Mouse (Mus musculus): ENCODE measurements around the gene Gm20708. TPM values are rescaled to one million over a fixed set of nuclear protein-coding genes. Genes with fewer than 3 reads are reported as not detected.
"Not testable (repeated sequence)": the region's sequence is repeated elsewhere in the genome, so short reads cannot be mapped to it uniquely, and the experiment has no call there.

Gene Gm20708
- polyA plus RNA-seq, 1 experiment from 2014 or later = not detected

DNA sequence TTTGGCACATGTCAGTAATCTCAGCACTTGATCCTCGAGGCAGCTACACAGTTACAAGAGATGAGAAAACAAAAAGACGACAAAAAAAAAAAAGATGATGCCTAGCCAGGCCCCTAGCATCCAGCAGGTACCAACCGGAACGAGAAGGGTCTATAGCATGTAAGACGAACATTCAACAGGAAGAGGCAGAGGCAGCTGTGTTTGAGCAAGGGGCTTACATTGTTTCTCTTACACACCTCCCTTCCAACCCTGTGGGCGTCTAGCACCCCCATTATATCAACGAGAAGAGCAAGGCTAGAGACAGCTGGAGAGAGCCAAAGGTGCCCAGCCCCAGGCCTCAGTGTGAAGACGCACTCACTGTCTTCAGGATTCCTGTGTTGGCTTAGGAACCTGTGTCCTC is 17.4 kb downstream of the Gm20708 start:
- peak overlapping the region; percentile 97; the same call in 1 of the 2 replicates for H3K9ac ChIP-seq
- no peaks in the 10 kb centered on the region for H3K27me3 ChIP-seq
- 70% methylated on average over 8 of the region's 8 CpGs for WGBS (ENCODE audit: insufficient replicate concordance)
- peak overlapping the region; percentile 86 for H3K4me3 ChIP-seq (replicated peaks)
- DNase-seq (no peak), ATAC-seq (ENCODE audit: low read depth) (no peak)
- peaks cover 25% of the 10 kb centered on the region for H3K36me3 ChIP-seq
- H3K4me1 ChIP-seq (replicated peaks) = peaks cover 91% of the 10 kb centered on the region
- H3K27ac ChIP-seq = peak overlapping the region; percentile 44
- H3K4me2 ChIP-seq = peak overlapping the region; percentile 96
- no peaks in the 10 kb centered on the region for H3K9me3 ChIP-seq (replicated peaks)

DNA sequence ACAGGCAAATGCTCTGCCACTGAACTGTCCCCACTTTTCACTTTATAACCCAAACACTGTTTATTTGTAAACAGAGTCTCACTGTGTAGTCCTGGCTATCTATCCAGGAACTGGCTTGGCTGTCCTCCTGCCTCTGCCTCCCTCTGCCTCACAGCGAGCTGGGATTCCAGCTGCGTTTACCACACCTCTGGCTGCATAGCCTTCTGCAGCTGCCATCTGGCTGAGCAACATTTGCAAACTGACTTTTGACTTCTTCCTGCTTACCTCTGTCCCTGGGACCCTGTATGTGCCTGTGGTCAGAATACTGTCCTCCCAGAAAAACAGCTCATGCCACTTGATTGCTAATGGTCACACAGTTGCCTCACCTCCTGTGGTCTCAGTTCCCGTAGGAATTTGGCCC is 17.9 kb downstream of the Gm20708 start:
- Histone ChIP-seq H3K36me3 (peaks cover 20% of the 10 kb centered on the region), H3K4me2 (peak overlapping the region; percentile 96), H3K27me3 (no peaks in the 10 kb centered on the region), H3K27ac (peak overlapping the region; percentile 44), H3K9me3 (replicated peaks) (no peaks in the 10 kb centered on the region), H3K4me1 (replicated peaks) (peaks cover 91% of the 10 kb centered on the region), H3K9ac (peak overlapping the region; percentile 97), H3K4me3 (replicated peaks) (no peak overlapping the region)
- no peak for ATAC-seq (ENCODE audit: low read depth)
- 64% methylated on average over 3 of the region's 3 CpGs for WGBS (ENCODE audit: insufficient replicate concordance)
- DNase-seq = no peak

- 52% methylated on average over 18 of the region's 18 CpGs for WGBS (ENCODE audit: insufficient replicate concordance)
- DNase-seq (no peak), ATAC-seq (ENCODE audit: low read depth) (no peak)
- peaks cover 91% of the 10 kb centered on the region for H3K4me1 ChIP-seq (replicated peaks)
- peak overlapping the region; percentile 97 for H3K9ac ChIP-seq
- H3K27ac ChIP-seq = peak overlapping the region; percentile 87
- peak overlapping the region; percentile 96 for H3K4me2 ChIP-seq
- peaks cover 14% of the 10 kb centered on the region for H3K36me3 ChIP-seq
- H3K4me3 ChIP-seq (replicated peaks) = no peak overlapping the region
- no peaks in the 10 kb centered on the region for H3K27me3 ChIP-seq
- H3K9me3 ChIP-seq (replicated peaks) = no peaks in the 10 kb centered on the region
These were observed 18.9 kb downstream of the Gm20708 start for GRCm38 (mm10) chr11:117828149-117828887.

GRCm38 (mm10) chr11:117828888-117829604 is 19.6 kb downstream of the Gm20708 start:
- H3K4me3 ChIP-seq (replicated peaks) = no peak overlapping the region
- H3K9ac ChIP-seq = peak overlapping the region; percentile 97; the same call in 1 of the 2 replicates

GRCm38 (mm10) chr11:117829671-117830215 is 20.3 kb downstream of the Gm20708 start:
- DNase-seq (no peak), ATAC-seq (ENCODE audit: low read depth) (no peak)
- peak overlapping the region; percentile 96; the same call in 1 of the 2 replicates for H3K4me2 ChIP-seq
- no peaks in the 10 kb centered on the region for H3K27me3 ChIP-seq
- H3K4me3 ChIP-seq (replicated peaks) = no peak overlapping the region
- H3K27ac ChIP-seq = peak overlapping the region; percentile 87
- 0 out of 2 replicates have a peak overlapping the region, but pooled peaks have one; percentile 23 for H3K9ac ChIP-seq
- WGBS (ENCODE audit: insufficient replicate concordance) = 54% methylated on average over 2 of the region's 2 CpGs
- 0 out of 2 replicates have a peak, but pooled peaks cover 4% of the 10 kb centered on the region for H3K36me3 ChIP-seq
- no peaks in the 10 kb centered on the region for H3K9me3 ChIP-seq (replicated peaks)
- H3K4me1 ChIP-seq (replicated peaks) = peaks cover 91% of the 10 kb centered on the region

More at GRCm38 (mm10) chr11:117828888-117829604, 19.6 kb downstream of the Gm20708 start:
- Histone ChIP-seq H3K4me1 (replicated peaks) (peaks cover 90% of the 10 kb centered on the region), H3K27me3 (no peaks in the 10 kb centered on the region), H3K9me3 (replicated peaks) (no peaks in the 10 kb centered on the region), H3K27ac (peak overlapping the region; percentile 87), H3K4me2 (peak overlapping the region; percentile 96), H3K36me3 (peaks cover 7% of the 10 kb centered on the region)
- ATAC-seq (ENCODE audit: low read depth) (peak; percentile 56), DNase-seq (peak; percentile 59)
- 8% methylated on average over 9 of the region's 9 CpGs for WGBS (ENCODE audit: insufficient replicate concordance)

GRCm38 (mm10) chr11:117830401-117830800 is 20.9 kb downstream of the Gm20708 start:
- H3K27ac ChIP-seq = peak overlapping the region; percentile 87
- ATAC-seq (ENCODE audit: low read depth) (no peak), DNase-seq (no peak)
- 0 out of 2 replicates have a peak, but pooled peaks cover 4% of the 10 kb centered on the region for H3K36me3 ChIP-seq
- H3K27me3 ChIP-seq = no peaks in the 10 kb centered on the region
- H3K4me1 ChIP-seq (replicated peaks) = peaks cover 95% of the 10 kb centered on the region
- 57% methylated on average over 9 of the region's 9 CpGs for WGBS (ENCODE audit: insufficient replicate concordance)
- no peak overlapping the region for H3K4me3 ChIP-seq (replicated peaks)
- H3K4me2 ChIP-seq = peak overlapping the region; percentile 96; the same call in 1 of the 2 replicates
- H3K9ac ChIP-seq = 0 out of 2 replicates have a peak overlapping the region, but pooled peaks have one; percentile 23
- no peaks in the 10 kb centered on the region for H3K9me3 ChIP-seq (replicated peaks)

- Histone ChIP-seq H3K27me3 (no peaks in the 10 kb centered on the region), H3K4me1 (replicated peaks) (peaks cover 98% of the 10 kb centered on the region), H3K9me3 (replicated peaks) (no peaks in the 10 kb centered on the region), H3K36me3 (0 out of 2 replicates have a peak, but pooled peaks cover 4% of the 10 kb centered on the region), H3K27ac (peak overlapping the region; percentile 87), H3K4me3 (replicated peaks) (peak overlapping the region; percentile 57), H3K9ac (peak overlapping the region; percentile 66), H3K4me2 (peak overlapping the region; percentile 69)
- DNase-seq = peak; percentile 91
- 13% methylated on average over 28 of the region's 28 CpGs for WGBS (ENCODE audit: insufficient replicate concordance)
- peak; percentile 80 for ATAC-seq (ENCODE audit: low read depth)
These were observed 22.9 kb downstream of the Gm20708 start for GRCm38 (mm10) chr11:117832086-117832969.

GRCm38 (mm10) chr11:117833509-117833908 is 24.0 kb downstream of the Gm20708 start:
- H3K9ac ChIP-seq; H3K27ac ChIP-seq; ATAC-seq (ENCODE audit: low read depth); H3K4me2 ChIP-seq; H3K9me3 ChIP-seq (replicated peaks); H3K4me3 ChIP-seq (replicated peaks); H3K27me3 ChIP-seq; DNase-seq; H3K36me3 ChIP-seq: not testable (repeated sequence)
- peaks cover 98% of the 10 kb centered on the region for H3K4me1 ChIP-seq (replicated peaks)
- WGBS (ENCODE audit: insufficient replicate concordance) = 77% methylated on average over 5 of the region's 6 CpGs

DNA sequence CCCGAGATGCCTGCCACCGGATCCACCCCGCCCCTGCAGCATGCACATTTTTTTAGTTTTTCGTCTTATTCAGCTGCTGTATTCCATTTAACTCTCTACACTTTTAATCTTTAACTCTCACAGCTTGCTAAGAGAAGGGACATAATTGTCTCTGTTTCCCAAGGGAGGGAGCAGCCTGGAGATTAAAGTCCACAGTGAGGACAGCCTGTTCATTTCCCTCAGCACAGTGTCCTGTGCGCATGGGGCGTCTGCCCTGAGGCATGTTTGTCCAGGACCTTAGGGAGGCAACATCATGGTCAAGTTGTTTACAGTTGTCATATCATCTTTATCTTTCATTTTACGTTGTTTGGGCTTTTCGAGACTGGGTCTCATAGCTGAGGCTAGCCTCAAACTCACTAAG is 24.6 kb downstream of the Gm20708 start:
- DNase-seq = no peak
- Histone ChIP-seq H3K9ac (no peak overlapping the region), H3K9me3 (replicated peaks) (no peaks in the 10 kb centered on the region), H3K27ac (peak overlapping the region; percentile 5), H3K4me2 (no peak overlapping the region), H3K4me3 (replicated peaks) (no peak overlapping the region), H3K27me3 (no peaks in the 10 kb centered on the region), H3K36me3 (0 out of 2 replicates have a peak, but pooled peaks cover 4% of the 10 kb centered on the region), H3K4me1 (replicated peaks) (peaks cover 98% of the 10 kb centered on the region)
- no peak for ATAC-seq (ENCODE audit: low read depth)
- 84% methylated on average over 8 of the region's 8 CpGs for WGBS (ENCODE audit: insufficient replicate concordance)

DNA sequence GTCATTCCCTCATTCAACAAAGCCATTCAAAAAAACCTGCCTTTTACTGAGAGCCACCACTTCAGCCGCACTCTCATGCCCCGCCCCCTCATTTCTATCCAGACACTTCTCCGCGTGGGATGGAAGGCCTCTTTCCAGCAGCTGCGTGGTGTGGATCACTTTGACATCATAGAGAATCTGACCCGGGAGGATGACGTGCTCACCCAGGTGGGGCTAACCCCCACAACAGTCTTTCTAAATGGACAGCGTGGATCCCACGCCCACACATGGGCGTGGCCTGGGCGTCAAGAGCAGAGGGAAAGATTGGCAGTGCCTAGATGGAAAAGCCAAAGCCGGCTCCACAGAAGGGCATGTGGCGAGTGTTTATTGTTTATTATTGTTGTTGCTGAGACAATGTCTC is 26.8 kb downstream of the Gm20708 start:
- ATAC-seq (ENCODE audit: low read depth) = no peak
- Histone ChIP-seq H3K36me3 (0 out of 2 replicates have a peak, but pooled peaks cover 4% of the 10 kb centered on the region), H3K27me3 (no peaks in the 10 kb centered on the region), H3K9ac (0 out of 2 replicates have a peak overlapping the region, but pooled peaks have one; percentile 26), H3K4me1 (replicated peaks) (peaks cover 98% of the 10 kb centered on the region), H3K27ac (peak overlapping the region; percentile 94), H3K4me2 (peak overlapping the region; percentile 51), H3K9me3 (replicated peaks) (no peaks in the 10 kb centered on the region), H3K4me3 (replicated peaks) (no peak overlapping the region; the same call in 1 of the 2 replicates)
- 20% methylated on average over 13 of the region's 13 CpGs for WGBS (ENCODE audit: insufficient replicate concordance)
- DNase-seq = peak; percentile 67

Measured in liver, embryonic 13.5 days (tissue).